Comparison of ENCODE assay signal across 8 mouse cellular contexts in genomic region chr11:78262550-78262949, GRCm38 (mm10). TPM values are rescaled to one million over a fixed set of nuclear protein-coding genes. Genes with fewer than 3 reads are reported as not detected.
DNase-seq lines count a peak whose midpoint lies in the region; ATAC-seq and TF ChIP-seq lines count a peak whose summit lies in the region.

No protein-coding gene starts in this region.

- H3K36me3 ChIP-seq in forebrain, embryonic 13.5 days (ENCODE audit: poor library complexity, severe bottlenecking): peaks cover 42% of the 10 kb centered on the region

- CTCF ChIA-PET in Patski (lab: Charles Lee): interaction anchor here (1.0 to 2.4 kb wide), 6 partner anchors 16 to 82 kb away, joined by 3 to 9 read pairs (median 4); no protein-coding TSS in a partner anchor

- no peak for ATAC-seq in Patski
- no peak for ATAC-seq in forebrain, embryonic 13.5 days
- ATAC-seq in activated CD4-positive, CD25-positive, alpha-beta regulatory T cell, adult 4 months: no peak

- no peaks in the 10 kb centered on the region for H3K9me3 ChIP-seq in forebrain, embryonic 13.5 days (replicated peaks)

- WGBS in forebrain, embryonic 13.5 days: 5% methylated on average over 8 of the region's 8 CpGs

- TF ChIP-seq CTCF in Patski (IDR thresholded peaks at IDR 0.05): peak; percentile 87

- H3K4me3 ChIP-seq in forebrain, embryonic 13.5 days: peak overlapping the region; percentile 86

- POLR2A ChIA-PET in Patski (lab: Charles Lee): interaction anchor here (0.6 to 2.0 kb wide), 3 partner anchors 38 to 84 kb away, joined by 4 to 6 read pairs (median 5); no protein-coding TSS in a partner anchor

- no peak for DNase-seq in Patski (ENCODE audit: low read depth, low spot score)
- DNase-seq in c-Kit-positive CD71-positive TER-119-positive erythroid progenitor cells, embryonic 14.5 days (ENCODE audit: low spot score): peak; percentile 61
- DNase-seq in heart, postnatal 36 days: peak; percentile 48 to 49
- peak; percentile 33 to 53 for DNase-seq in layer of hippocampus, postnatal 10 days (ENCODE audit: low spot score in 2 of 2)
- peak; percentile 76 for DNase-seq in lung, postnatal 10 days
- peak; percentile 77 for DNase-seq in retina, postnatal 1 day

- H3K4me1 ChIP-seq in forebrain, embryonic 13.5 days: peaks cover 13% of the 10 kb centered on the region

- peak overlapping the region; percentile 75 for H3K4me2 ChIP-seq in forebrain, embryonic 13.5 days

- intact Hi-C loops in heart, postnatal 36 days (cut with DNase I): loop anchor here (5.0 kb wide), 2 partner anchors 65 to 85 kb away; partner anchors contain the start of gene Pigs

- H3K27ac ChIP-seq in forebrain, embryonic 13.5 days: no peak overlapping the region

- in situ Hi-C loops in Patski (cut with MboI; ENCODE audit: low pct_unique_long_range_greater_than_20kb): no loop called here

- peak overlapping the region; percentile 86; the same call in 1 of the 2 replicates for H3K9ac ChIP-seq in forebrain, embryonic 13.5 days

- no peaks in the 10 kb centered on the region for H3K27me3 ChIP-seq in Patski
- 0 out of 2 replicates have a peak, but pooled peaks cover 4% of the 10 kb centered on the region for H3K27me3 ChIP-seq in forebrain, embryonic 13.5 days

RNA-seq across cellular contexts. Expression of gene 2610507B11Rik, which starts 1.0 kb away (rescaled TPM):
- polyA plus RNA-seq in Patski (2021): 192 TPM
- polyA plus RNA-seq in forebrain, embryonic 13.5 days (2015; fragmentation: Nextera tagmentation; extraction: Ambion mirVana): 61.8 and 73.0 TPM in 2 replicates
- 100 to 1,000 TPM; 187 to 210 TPM for total RNA-seq in heart, postnatal 36 days (2021)
- total RNA-seq in layer of hippocampus, postnatal 10 days (2021): 100 to 1,000 TPM; 174 to 188 TPM
- 10 to 100 TPM; 21.1 to 38.7 TPM for polyA plus RNA-seq in activated CD4-positive, CD25-positive, alpha-beta regulatory T cell, adult 4 months (2017; shearing (Covaris generic))

RNA-seq across cellular contexts. Expression of gene Supt6, which starts 16.8 kb away (rescaled TPM):
- 69.2 TPM for polyA plus RNA-seq in Patski (2021)
- polyA plus RNA-seq in forebrain, embryonic 13.5 days (2015; fragmentation: Nextera tagmentation; extraction: Ambion mirVana): 24.9 and 29.4 TPM in 2 replicates
- 10 to 100 TPM; 28.4 to 29.6 TPM for total RNA-seq in heart, postnatal 36 days (2021)
- total RNA-seq in layer of hippocampus, postnatal 10 days (2021): 10 to 100 TPM; 91.6 to 94.6 TPM
- polyA plus RNA-seq in activated CD4-positive, CD25-positive, alpha-beta regulatory T cell, adult 4 months (2017; shearing (Covaris generic)): 10 to 100 TPM; 14.4 to 18.0 TPM

RNA-seq across cellular contexts. Expression of gene Sdf2, which starts 17.0 kb away (rescaled TPM):
- 118 TPM for polyA plus RNA-seq in Patski (2021)
- polyA plus RNA-seq in forebrain, embryonic 13.5 days (2015; fragmentation: Nextera tagmentation; extraction: Ambion mirVana): 62.7 and 64.1 TPM in 2 replicates
- 10 to 100 TPM; 47.4 to 47.7 TPM for total RNA-seq in heart, postnatal 36 days (2021)
- 10 to 100 TPM; 57.0 to 67.2 TPM for total RNA-seq in layer of hippocampus, postnatal 10 days (2021)
- polyA plus RNA-seq in activated CD4-positive, CD25-positive, alpha-beta regulatory T cell, adult 4 months (2017; shearing (Covaris generic)): 100 to 1,000 TPM; 102 to 108 TPM

RNA-seq across cellular contexts. Expression of gene BC030499, which starts 28.1 kb away (rescaled TPM):
- polyA plus RNA-seq in Patski (2021): 0.30 TPM
- polyA plus RNA-seq in forebrain, embryonic 13.5 days (2015; fragmentation: Nextera tagmentation; extraction: Ambion mirVana): 0.18 and 0.35 TPM in 2 replicates
- total RNA-seq in heart, postnatal 36 days (2021): under 1 TPM; 0.50 to 0.62 TPM
- 1 to 10 TPM in 1 of 2 experiments, under 1 TPM in 1; 0.47 to 1.8 TPM for total RNA-seq in layer of hippocampus, postnatal 10 days (2021)
- polyA plus RNA-seq in activated CD4-positive, CD25-positive, alpha-beta regulatory T cell, adult 4 months (2017; shearing (Covaris generic)): 1 to 10 TPM in 1 of 2 experiments, under 1 TPM in 1; 0.65 to 1.2 TPM

RNA-seq across cellular contexts. Expression of gene Spag5, which starts 38.8 kb away (rescaled TPM):
- polyA plus RNA-seq in Patski (2021): 45.2 TPM
- polyA plus RNA-seq in forebrain, embryonic 13.5 days (2015; fragmentation: Nextera tagmentation; extraction: Ambion mirVana): 41.8 and 46.4 TPM in 2 replicates
- total RNA-seq in heart, postnatal 36 days (2021): under 1 TPM; 0.54 to 0.58 TPM
- total RNA-seq in layer of hippocampus, postnatal 10 days (2021): 1 to 10 TPM; 6.5 to 7.1 TPM
- 1 to 10 TPM; 7.3 to 7.4 TPM for polyA plus RNA-seq in activated CD4-positive, CD25-positive, alpha-beta regulatory T cell, adult 4 months (2017; shearing (Covaris generic))
